Mouse (Mus musculus) fat pad, adult 2 months (tissue): ENCODE results near the gene Mark3.
A peak's percentile ranks its signal among the peaks of the same experiment; 100 is the strongest.
"Not testable (repeated sequence)": the region's sequence is repeated elsewhere in the genome, so short reads cannot be mapped to it uniquely, and the experiment has no call there.

Experiments used
- DNase-seq: peaks from one replicate; pipeline ENCODE4 v3.0.0-alpha.2; 2011; ENCODE audit warnings: low read depth, low spot score; ENCODE audit errors: extremely low read depth

The Mark3 gene

GRCm38 (mm10) chr12:111574074-111574886 is at the start of gene Mark3:
Gene Mark3 (plus strand): TSS chr12:111574523.
- DNase-seq, result peak; percentile 37

GRCm38 (mm10) chr12:111524883-111525282 is 49.4 kb upstream of the Mark3 start:
- DNase-seq, result peak; percentile 62

- no peak for DNase-seq
Observed at GRCm38 (mm10) chr12:111527643-111528281, 46.6 kb upstream of the Mark3 start.

GRCm38 (mm10) chr12:111529192-111529591 is 45.1 kb upstream of the Mark3 start:
- DNase-seq, result no peak

- no peak for DNase-seq
Observed at GRCm38 (mm10) chr12:111533096-111533794, 41.1 kb upstream of the Mark3 start.

GRCm38 (mm10) chr12:111535281-111535680 is 39.0 kb upstream of the Mark3 start:
- DNase-seq, result peak; percentile 87

GRCm38 (mm10) chr12:111535762-111536161 is 38.6 kb upstream of the Mark3 start:
- DNase-seq, result peak; percentile 94

- no peak for DNase-seq
Observed at GRCm38 (mm10) chr12:111536746-111537145, 37.6 kb upstream of the Mark3 start.

- DNase-seq, result no peak
Observed at GRCm38 (mm10) chr12:111537341-111537740, 37.0 kb upstream of the Mark3 start.

- DNase-seq, result peak; percentile 80
Observed at GRCm38 (mm10) chr12:111537796-111538291, 36.5 kb upstream of the Mark3 start, which contains the start of gene Eif5. Gene Eif5 (plus strand): TSS chr12:111538016.

GRCm38 (mm10) chr12:111538292-111539040 is 35.9 kb upstream of the Mark3 start:
- no peak for DNase-seq

- DNase-seq, result no peak
Observed at GRCm38 (mm10) chr12:111539041-111539345, 35.3 kb upstream of the Mark3 start.

GRCm38 (mm10) chr12:111547070-111547469 is 27.3 kb upstream of the Mark3 start:
- no peak for DNase-seq

GRCm38 (mm10) chr12:111548555-111549289 is 25.6 kb upstream of the Mark3 start:
- DNase-seq, result no peak

GRCm38 (mm10) chr12:111550679-111551078 is 23.6 kb upstream of the Mark3 start:
- DNase-seq, result no peak

GRCm38 (mm10) chr12:111552342-111552741 is 22.0 kb upstream of the Mark3 start:
- no peak for DNase-seq

GRCm38 (mm10) chr12:111555357-111555756 is 19.0 kb upstream of the Mark3 start:
- DNase-seq, result no peak

- not testable (repeated sequence) for DNase-seq
Observed at GRCm38 (mm10) chr12:111555893-111556292, 18.4 kb upstream of the Mark3 start.

GRCm38 (mm10) chr12:111557538-111557937 is 16.8 kb upstream of the Mark3 start:
- DNase-seq, result no peak

- no peak for DNase-seq
Observed at GRCm38 (mm10) chr12:111558655-111559054, 15.7 kb upstream of the Mark3 start.
